Mouse (Mus musculus) hindbrain, embryonic 16.5 days (tissue): ENCODE data around the gene Lce1d. TPM values are rescaled to one million over a fixed set of nuclear protein-coding genes. Genes with fewer than 3 reads are reported as not detected.

ENCODE experiments used
- ATAC-seq: fragments of 200-750 bp; cut with Nextera tagmentation; 2 replicates; pipeline ENCODE4 v1.8.0; 2017; ENCODE audit warnings: moderate TSS enrichment, moderate library complexity
- H3K27ac ChIP-seq: fragments of 300-500 bp; sonication (generic); 2 replicates; pipeline ENCODE4 v1.5.1; 2014; ENCODE audit warnings: low read depth, mild to moderate bottlenecking, control low read depth, low read length, moderate library complexity
- H3K27me3 ChIP-seq: fragments of 300-500 bp; sonication (generic); replicated peaks from 2 replicates; pipeline ENCODE4 v1.6.1; 2014; ENCODE audit warnings: low read length; ENCODE audit not compliant: control insufficient read depth, insufficient read depth
- H3K36me3 ChIP-seq: fragments of 300-500 bp; sonication (generic); 2 replicates; pipeline ENCODE4 v1.6.1; 2014; ENCODE audit warnings: mild to moderate bottlenecking, low read length, moderate library complexity, mixed read lengths; ENCODE audit not compliant: control insufficient read depth, insufficient read depth
- H3K4me1 ChIP-seq: fragments of 300-500 bp; sonication (generic); 2 replicates; pipeline ENCODE4 v1.6.1; 2014; ENCODE audit warnings: low read depth, low read length; ENCODE audit not compliant: control insufficient read depth, insufficient read depth
- H3K4me2 ChIP-seq: fragments of 300-500 bp; sonication (generic); 2 replicates; pipeline ENCODE4 v1.6.1; 2014; ENCODE audit warnings: mild to moderate bottlenecking, low read length, control low read depth, moderate library complexity
- H3K4me3 ChIP-seq: fragments of 300-500 bp; sonication (generic); 2 replicates; pipeline ENCODE4 v1.5.1; 2014; ENCODE audit warnings: mild to moderate bottlenecking, low read length, control low read depth, moderate library complexity
- H3K9ac ChIP-seq: fragments of 300-500 bp; sonication (generic); 2 replicates; pipeline ENCODE4 v1.6.1; 2014; ENCODE audit warnings: low read depth, mild to moderate bottlenecking, control low read depth, low read length, moderate library complexity
- H3K9me3 ChIP-seq: fragments of 300-500 bp; sonication (generic); 2 replicates; pipeline ENCODE4 v1.6.1; 2014; ENCODE audit warnings: mild to moderate bottlenecking, low read length, moderate library complexity; ENCODE audit not compliant: control insufficient read depth
- WGBS: fragments of 180-500 bp; shearing (Covaris S2); extraction: QIAGEN DNeasy Blood & Tissue Kit; methylation state at CpG from one replicate; pipeline ENCODE4 v1.1.7; 2014; 5-methylcytosine and 5-hydroxymethylcytosine counted together
- polyA plus RNA-seq: library from polyadenylated mRNA; unstranded; fragments of >200 nt; fragmentation: Nextera tagmentation; extraction: Ambion mirVana; gene quantifications from 2 replicates; pipeline ENCODE4 v1.2.1, GENCODE M21; 2015

Lce1d gene
- polyA plus RNA-seq, 1 experiment from 2014 or later: not detected

DNA sequence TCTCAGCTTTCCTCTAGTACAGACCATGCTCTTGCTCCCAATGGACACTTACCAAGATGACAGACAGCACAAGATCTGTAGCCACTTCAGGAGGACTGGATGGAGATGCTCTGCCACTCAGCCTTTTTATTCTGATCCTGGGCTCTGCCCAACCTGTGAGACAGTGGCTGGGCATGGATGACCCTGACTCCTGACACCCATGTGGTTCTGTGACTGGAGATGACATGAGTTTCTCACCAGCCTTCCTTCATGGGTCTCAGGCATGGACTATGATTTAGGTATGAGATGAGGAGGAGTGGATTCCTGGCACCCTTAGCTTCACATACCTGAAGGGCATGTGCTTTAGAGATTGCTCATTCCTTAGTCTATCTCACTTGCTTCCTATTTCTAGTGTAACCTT lies 30.2 kb downstream of the Lce1d start, which contains the start of gene Lce1b:
Gene Lce1b, minus strand, starts transcription at position 101 of the 400 bp plus-strand sequence.
- H3K27me3 ChIP-seq: no peaks in the 10 kb centered on the region
- no peaks in the 10 kb centered on the region for H3K36me3 ChIP-seq
- no peaks in the 10 kb centered on the region for H3K4me1 ChIP-seq
- H3K9me3 ChIP-seq: no peaks in the 10 kb centered on the region
- H3K4me3 ChIP-seq: no peak within 1 kb of the TSS
- no peak within 1 kb of the TSS for H3K27ac ChIP-seq
- H3K4me2 ChIP-seq: no peak within 1 kb of the TSS
- H3K9ac ChIP-seq: no peak within 1 kb of the TSS
- ATAC-seq: no peak

GRCm38 (mm10) chr3:92648207-92648606 lies 38.8 kb downstream of the Lce1d start, which contains the start of gene Lce1a1:
Lce1a1 (minus strand) TSS chr3:92648307.
- H3K4me3 ChIP-seq: no peak within 1 kb of the TSS
- no peaks in the 10 kb centered on the region for H3K9me3 ChIP-seq
- no peak within 1 kb of the TSS for H3K27ac ChIP-seq
- no peaks in the 10 kb centered on the region for H3K36me3 ChIP-seq
- no peak for ATAC-seq
- H3K9ac ChIP-seq: no peak within 1 kb of the TSS
- WGBS: 90% methylated on average over 1 of the region's 1 CpGs
- H3K4me1 ChIP-seq: no peaks in the 10 kb centered on the region
- no peak within 1 kb of the TSS for H3K4me2 ChIP-seq
- H3K27me3 ChIP-seq: no peaks in the 10 kb centered on the region

GRCm38 (mm10) chr3:92639854-92640253 lies 47.2 kb downstream of the Lce1d start:
- ATAC-seq: no peak
- 94% methylated on average over 15 of the region's 15 CpGs for WGBS
- Histone ChIP-seq H3K9me3 (no peaks in the 10 kb centered on the region), H3K4me1 (no peaks in the 10 kb centered on the region), H3K4me2 (no peak overlapping the region), H3K4me3 (no peak overlapping the region), H3K36me3 (no peaks in the 10 kb centered on the region), H3K27ac (no peak overlapping the region), H3K27me3 (no peaks in the 10 kb centered on the region), H3K9ac (no peak overlapping the region)

GRCm38 (mm10) chr3:92638653-92638991 lies 48.4 kb downstream of the Lce1d start:
- 71% methylated on average over 3 of the region's 3 CpGs for WGBS
- ATAC-seq: peak; percentile 6; the same call in 1 of the 2 replicates
- no peak overlapping the region for H3K4me2 ChIP-seq
- H3K4me1 ChIP-seq: no peaks in the 10 kb centered on the region
- no peaks in the 10 kb centered on the region for H3K36me3 ChIP-seq
- H3K27me3 ChIP-seq: no peaks in the 10 kb centered on the region
- no peak overlapping the region for H3K9ac ChIP-seq
- H3K27ac ChIP-seq: no peak overlapping the region
- no peak overlapping the region for H3K4me3 ChIP-seq
- H3K9me3 ChIP-seq: no peaks in the 10 kb centered on the region

DNA sequence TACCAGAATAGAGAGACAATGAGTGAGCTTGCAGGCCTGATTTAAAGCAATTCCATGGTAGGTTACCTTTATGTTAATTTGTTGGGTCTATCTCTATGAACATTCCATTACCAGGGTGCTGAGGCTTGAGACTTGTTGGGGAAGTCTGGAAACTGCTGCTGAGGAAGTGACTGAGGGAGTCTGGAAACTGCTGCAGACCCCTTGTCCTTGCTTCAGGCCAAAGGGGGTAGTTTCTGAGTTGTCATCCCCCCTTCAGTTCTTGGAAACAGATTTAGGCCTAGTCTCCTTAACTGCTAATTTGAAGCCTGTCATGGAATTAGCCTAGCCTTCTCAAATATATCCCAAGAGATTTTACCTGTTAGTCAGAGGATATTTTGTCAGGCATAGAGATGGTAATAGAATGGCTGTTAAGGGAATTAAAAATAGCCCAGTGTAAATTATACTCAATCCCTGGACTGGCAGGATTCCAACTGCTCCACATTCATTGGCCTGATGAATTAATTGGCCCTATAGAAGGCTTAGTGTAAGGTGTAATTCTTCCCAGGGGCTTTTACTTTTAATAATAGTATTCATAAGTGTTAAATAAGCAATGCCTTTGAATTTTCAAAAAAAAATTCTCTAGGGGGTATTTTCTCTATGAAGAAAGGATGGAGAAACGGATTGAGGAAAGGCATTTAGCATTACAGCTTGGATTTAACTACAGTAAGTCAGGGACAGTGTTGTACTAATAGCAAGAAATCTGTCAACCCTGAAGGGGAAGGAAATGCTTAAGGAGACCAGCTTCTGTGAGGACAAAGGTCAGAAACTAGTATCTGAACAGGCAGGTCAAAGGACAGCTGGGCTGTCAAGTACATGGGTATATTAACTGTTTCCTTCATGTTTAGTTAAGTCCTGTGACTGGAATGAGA lies 49.0 kb downstream of the Lce1d start:
- Histone ChIP-seq H3K27me3 (no peaks in the 10 kb centered on the region), H3K27ac (no peak overlapping the region), H3K4me1 (no peaks in the 10 kb centered on the region), H3K4me3 (no peak overlapping the region), H3K9ac (no peak overlapping the region), H3K9me3 (no peaks in the 10 kb centered on the region), H3K36me3 (no peaks in the 10 kb centered on the region), H3K4me2 (no peak overlapping the region)
- WGBS: 27% methylated on average over 1 of the region's 1 CpGs
- ATAC-seq: peak; percentile 74

Other genes starting within 250 kb of the Lce1d start
- gene Sprr1b, start 248.4 kb downstream of the Lce1d start, polyA plus RNA-seq: not detected in 2 replicates
- gene Sprr3, start 228.5 kb downstream of the Lce1d start, polyA plus RNA-seq: not detected in 2 replicates
- 0.20 and 0.59 TPM in 2 replicates for gene Sprr1a, start 201.3 kb downstream of the Lce1d start, polyA plus RNA-seq
- not detected in 2 replicates for gene Sprr4, start 186.7 kb downstream of the Lce1d start, polyA plus RNA-seq
- gene 2310046K23Rik, start 152.7 kb downstream of the Lce1d start, polyA plus RNA-seq: not detected in 2 replicates
- gene Ivl, start 113.5 kb downstream of the Lce1d start, polyA plus RNA-seq: not detected in 2 replicates
- not detected in 2 replicates for gene Smcp, start 98.2 kb downstream of the Lce1d start, polyA plus RNA-seq
- gene 2210017I01Rik, start 79.7 kb downstream of the Lce1d start, polyA plus RNA-seq: not detected in 2 replicates
- not detected in 2 replicates for gene Lce6a, start 65.5 kb downstream of the Lce1d start, polyA plus RNA-seq
- not detected in 2 replicates for gene Lce1a1, start 38.9 kb downstream of the Lce1d start, polyA plus RNA-seq
- gene Lce1b, start 30.3 kb downstream of the Lce1d start, polyA plus RNA-seq: not detected in 2 replicates
- not detected in 2 replicates for gene Lce1a2, start 16.9 kb downstream of the Lce1d start, polyA plus RNA-seq
- not detected in 2 replicates for gene Lce1c, start 8.0 kb downstream of the Lce1d start, polyA plus RNA-seq
- gene Lce1e, start 21.9 kb upstream of the Lce1d start, polyA plus RNA-seq: not detected in 2 replicates
- not detected in 2 replicates for gene Lce1f, start 33.1 kb upstream of the Lce1d start, polyA plus RNA-seq
- not detected in 2 replicates for gene Gm38119, start 51.9 kb upstream of the Lce1d start, polyA plus RNA-seq
- not detected in 2 replicates for gene Lce1g, start 65.1 kb upstream of the Lce1d start, polyA plus RNA-seq
- gene Lce1h, start 77.9 kb upstream of the Lce1d start, polyA plus RNA-seq: not detected in 2 replicates
- gene Lce1i, start 91.7 kb upstream of the Lce1d start, polyA plus RNA-seq: not detected in 2 replicates
- gene Lce1j, start 103.3 kb upstream of the Lce1d start, polyA plus RNA-seq: not detected in 2 replicates
- not detected in 2 replicates for gene Lce1k, start 120.7 kb upstream of the Lce1d start, polyA plus RNA-seq
- gene Kprp, start 140.0 kb upstream of the Lce1d start, polyA plus RNA-seq: not detected in 2 replicates
- gene Lce1l, start 164.1 kb upstream of the Lce1d start, polyA plus RNA-seq: not detected in 2 replicates
- gene 2310050C09Rik, start 183.0 kb upstream of the Lce1d start, polyA plus RNA-seq: not detected in 2 replicates
- gene Lce3a, start 239.0 kb upstream of the Lce1d start, polyA plus RNA-seq: not detected in 2 replicates
- not detected in 2 replicates for gene Lce3b, start 245.8 kb upstream of the Lce1d start, polyA plus RNA-seq